Mouse (Mus musculus) hindbrain, embryonic 13.5 days (tissue): ENCODE measurements around the gene Gm13288. TPM values are rescaled to one million over a fixed set of nuclear protein-coding genes. Genes with fewer than 3 reads are reported as not detected.
"Not testable (repeated sequence)": the region's sequence is repeated elsewhere in the genome, so short reads cannot be mapped to it uniquely, and the experiment has no call there.

Experiments used
- ATAC-seq: fragments of 200-750 bp; cut with Nextera tagmentation; 2 replicates; pipeline ENCODE4 v1.8.0; 2017; ENCODE audit warnings: moderate TSS enrichment; ENCODE audit not compliant: low FRiP score
- H3K27ac ChIP-seq: fragments of 300-500 bp; sonication (generic); 2 replicates; pipeline ENCODE4 v1.5.1; 2015; ENCODE audit warnings: inconsistent platforms, mild to moderate bottlenecking, moderate library complexity
- H3K27me3 ChIP-seq: fragments of 300-500 bp; sonication (generic); 2 replicates; pipeline ENCODE4 v1.6.1; 2015; ENCODE audit warnings: mild to moderate bottlenecking, inconsistent platforms
- H3K36me3 ChIP-seq: fragments of 300-500 bp; sonication (generic); 2 replicates; pipeline ENCODE4 v1.6.1; 2015; ENCODE audit warnings: mild to moderate bottlenecking, inconsistent platforms
- H3K4me1 ChIP-seq: fragments of 300-500 bp; sonication (generic); replicated peaks from 2 replicates; pipeline ENCODE4 v1.6.1; 2015; ENCODE audit warnings: inconsistent platforms
- H3K4me2 ChIP-seq: fragments of 300-500 bp; sonication (generic); 2 replicates; pipeline ENCODE4 v1.6.1; 2015; ENCODE audit warnings: inconsistent platforms, mild to moderate bottlenecking, moderate library complexity
- H3K4me3 ChIP-seq: fragments of 300-500 bp; sonication (generic); 2 replicates; pipeline ENCODE4 v1.5.1; 2015; ENCODE audit warnings: mild to moderate bottlenecking, inconsistent platforms
- H3K9ac ChIP-seq: fragments of 300-500 bp; sonication (generic); 2 replicates; pipeline ENCODE4 v1.6.1; 2015; ENCODE audit warnings: mild to moderate bottlenecking, inconsistent platforms
- H3K9me3 ChIP-seq: fragments of 300-500 bp; sonication (generic); 2 replicates; pipeline ENCODE4 v1.6.1; 2016; ENCODE audit warnings: inconsistent platforms
- WGBS: fragments of 180-500 bp; shearing (Covaris S2); methylation state at CpG from one replicate; pipeline ENCODE4 v1.1.7; 2015; 5-methylcytosine and 5-hydroxymethylcytosine counted together
- polyA plus RNA-seq: library from polyadenylated mRNA; unstranded; fragments of >200 nt; fragmentation: Nextera tagmentation; extraction: Ambion mirVana; gene quantifications from 2 replicates; pipeline ENCODE4 v1.2.1, GENCODE M21; 2015

Gene Gm13288
- polyA plus RNA-seq, 1 experiment from 2014 or later, result not detected

GRCm38 (mm10) chr4:88822995-88823394 is 17.7 kb downstream of the Gm13288 start:
- no peaks in the 10 kb centered on the region for H3K4me1 ChIP-seq
- no peak overlapping the region for H3K9ac ChIP-seq
- H3K4me3 ChIP-seq, result no peak overlapping the region
- H3K27ac ChIP-seq, result no peak overlapping the region
- WGBS, result 26% methylated on average over 4 of the region's 4 CpGs
- H3K36me3 ChIP-seq, result no peaks in the 10 kb centered on the region
- ATAC-seq, result no peak
- H3K9me3 ChIP-seq, result no peaks in the 10 kb centered on the region
- no peak overlapping the region for H3K4me2 ChIP-seq
- no peaks in the 10 kb centered on the region for H3K27me3 ChIP-seq

- ATAC-seq, H3K9ac ChIP-seq, H3K4me2 ChIP-seq, H3K9me3 ChIP-seq, H3K4me3 ChIP-seq, H3K27ac ChIP-seq, H3K36me3 ChIP-seq, H3K27me3 ChIP-seq, H3K4me1 ChIP-seq: not testable (repeated sequence)
Observed at GRCm38 (mm10) chr4:88827116-88827515, 21.8 kb downstream of the Gm13288 start, which contains the start of gene Ifna6. Gene Ifna6 (plus strand): TSS chr4:88827416.

- no peak for ATAC-seq
- Histone ChIP-seq H3K9ac (no peak overlapping the region), H3K27me3 (no peaks in the 10 kb centered on the region), H3K4me1 (no peaks in the 10 kb centered on the region), H3K27ac (no peak overlapping the region), H3K36me3 (no peaks in the 10 kb centered on the region), H3K4me2 (no peak overlapping the region), H3K9me3 (no peaks in the 10 kb centered on the region), H3K4me3 (no peak overlapping the region)
- WGBS, result 23% methylated on average over 4 of the region's 4 CpGs
Observed at GRCm38 (mm10) chr4:88830523-88830922, 25.2 kb downstream of the Gm13288 start.

- not testable (repeated sequence) for H3K4me2 ChIP-seq, H3K36me3 ChIP-seq, H3K4me1 ChIP-seq, H3K9me3 ChIP-seq, H3K9ac ChIP-seq, H3K27me3 ChIP-seq, H3K27ac ChIP-seq, ATAC-seq, H3K4me3 ChIP-seq
- WGBS, result 88% methylated on average over 1 of the region's 1 CpGs
Observed at GRCm38 (mm10) chr4:88835225-88835624, 29.9 kb downstream of the Gm13288 start, which contains the start of gene Ifna5. Gene Ifna5 (plus strand): TSS chr4:88835525.

- Histone ChIP-seq H3K27me3 (no peaks in the 10 kb centered on the region), H3K4me3 (no peak overlapping the region), H3K27ac (no peak overlapping the region), H3K4me1 (no peaks in the 10 kb centered on the region), H3K4me2 (no peak overlapping the region), H3K36me3 (no peaks in the 10 kb centered on the region), H3K9me3 (no peaks in the 10 kb centered on the region), H3K9ac (no peak overlapping the region)
- ATAC-seq, result no peak
- 46% methylated on average over 3 of the region's 3 CpGs for WGBS
Observed at GRCm38 (mm10) chr4:88838828-88839227, 33.5 kb downstream of the Gm13288 start.

GRCm38 (mm10) chr4:88840058-88840457 is 34.7 kb downstream of the Gm13288 start:
- H3K9me3 ChIP-seq, result no peaks in the 10 kb centered on the region
- H3K36me3 ChIP-seq, result no peaks in the 10 kb centered on the region
- H3K9ac ChIP-seq, result no peak overlapping the region
- no peak for ATAC-seq
- H3K4me2 ChIP-seq, result no peak overlapping the region
- 85% methylated on average over 3 of the region's 3 CpGs for WGBS
- no peaks in the 10 kb centered on the region for H3K4me1 ChIP-seq
- no peak overlapping the region for H3K4me3 ChIP-seq
- no peak overlapping the region for H3K27ac ChIP-seq
- no peaks in the 10 kb centered on the region for H3K27me3 ChIP-seq

GRCm38 (mm10) chr4:88841438-88841911 is 36.1 kb downstream of the Gm13288 start, which contains the start of gene Ifna4:
Gene Ifna4 (plus strand): TSS chr4:88841861.
- Histone ChIP-seq H3K4me1 (no peaks in the 10 kb centered on the region), H3K36me3 (no peaks in the 10 kb centered on the region), H3K9me3 (no peaks in the 10 kb centered on the region), H3K4me3 (no peak within 1 kb of the TSS), H3K27ac (no peak within 1 kb of the TSS), H3K27me3 (no peaks in the 10 kb centered on the region), H3K9ac (no peak within 1 kb of the TSS), H3K4me2 (no peak within 1 kb of the TSS)
- no peak for ATAC-seq
- 36% methylated on average over 2 of the region's 2 CpGs for WGBS

- no peak overlapping the region for H3K4me2 ChIP-seq
- no peaks in the 10 kb centered on the region for H3K9me3 ChIP-seq
- H3K9ac ChIP-seq, result no peak overlapping the region
- no peak overlapping the region for H3K4me3 ChIP-seq
- H3K36me3 ChIP-seq, result no peaks in the 10 kb centered on the region
- no peak overlapping the region for H3K27ac ChIP-seq
- ATAC-seq, result no peak
- 50% methylated on average over 2 of the region's 2 CpGs for WGBS
- H3K4me1 ChIP-seq, result no peaks in the 10 kb centered on the region
- H3K27me3 ChIP-seq, result no peaks in the 10 kb centered on the region
Observed at GRCm38 (mm10) chr4:88845334-88845733, 40.0 kb downstream of the Gm13288 start.

GRCm38 (mm10) chr4:88849698-88850097 is 44.4 kb downstream of the Gm13288 start, which contains the start of gene Ifna1:
Gene Ifna1 (plus strand): TSS chr4:88850087.
- 74% methylated on average over 1 of the region's 1 CpGs for WGBS

GRCm38 (mm10) chr4:88851026-88851763 is 45.9 kb downstream of the Gm13288 start:
- WGBS, result 36% methylated on average over 4 of the region's 4 CpGs
- Histone ChIP-seq H3K27me3 (no peaks in the 10 kb centered on the region), H3K4me2 (no peak overlapping the region), H3K9ac (no peak overlapping the region), H3K36me3 (no peaks in the 10 kb centered on the region), H3K9me3 (no peaks in the 10 kb centered on the region), H3K4me1 (peaks cover 5% of the 10 kb centered on the region; the same call in 1 of the 2 replicates), H3K4me3 (no peak overlapping the region), H3K27ac (no peak overlapping the region)
- ATAC-seq, result no peak

More at GRCm38 (mm10) chr4:88849698-88850097, 44.4 kb downstream of the Gm13288 start, which contains the start of gene Ifna1:
- Histone ChIP-seq H3K9me3 (no peaks in the 10 kb centered on the region), H3K27ac (no peak within 1 kb of the TSS), H3K4me2 (no peak within 1 kb of the TSS), H3K4me3 (no peak within 1 kb of the TSS), H3K36me3 (no peaks in the 10 kb centered on the region), H3K9ac (no peak within 1 kb of the TSS), H3K4me1 (peaks cover 5% of the 10 kb centered on the region; the same call in 1 of the 2 replicates), H3K27me3 (no peaks in the 10 kb centered on the region)
- no peak for ATAC-seq
